Mouse (Mus musculus): ENCODE results near the gene Fam151b.

DNA sequence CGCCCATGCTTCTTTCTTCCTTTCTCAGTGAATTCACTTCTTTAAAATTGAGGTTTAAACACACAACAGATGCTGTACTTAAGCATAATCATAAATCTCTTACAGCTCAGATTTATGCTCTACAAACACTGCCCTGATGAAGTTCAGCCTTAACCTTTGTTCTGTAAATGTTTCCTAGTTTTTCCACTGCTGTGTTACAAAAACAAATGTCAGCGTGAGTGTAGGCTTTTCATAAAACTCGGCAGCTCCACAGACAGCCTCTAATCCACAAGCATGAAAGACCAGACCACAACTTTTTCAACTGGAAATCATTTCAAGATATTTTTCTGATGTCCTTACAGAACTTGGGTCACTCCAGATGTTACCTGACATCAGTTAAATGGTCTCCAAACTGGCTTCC lies 80.3 kb downstream of the Fam151b start:
- TF ChIP-seq CTCF (IDR thresholded peaks at IDR 0.05; ENCODE audit: low read depth) (no peak), EP300 (IDR thresholded peaks at IDR 0.05; ENCODE audit: low read depth) (no peak)
